Mouse (Mus musculus): ENCODE measurements at regions not wholly inside any gene's neighbourhood (a gene's known extent, or its start where the extent isn't known, plus 50 kb on each side); places are given as distances from the start of the nearest gene placed in this dataset.
"Not testable (repeated sequence)": the region's sequence is repeated elsewhere in the genome, so short reads cannot be mapped to it uniquely, and the experiment has no call there.

- not testable (repeated sequence) for H3K36me3 ChIP-seq (replicated peaks; ENCODE audit: control insufficient read depth, insufficient read depth); H3K4me1 ChIP-seq (replicated peaks; ENCODE audit: control insufficient read depth, insufficient read depth, low read length); H3K27ac ChIP-seq; DNase-seq (ENCODE audit: low spot score); H3K9me3 ChIP-seq (ENCODE audit: control insufficient read depth, low read length); H3K27me3 ChIP-seq (ENCODE audit: control insufficient read depth, insufficient read depth, low read length)
- ATAC-seq (ENCODE audit: low FRiP score) = peak; percentile 87
- 12% methylated on average over 30 of the region's 51 CpGs for WGBS
- H3K4me3 ChIP-seq (replicated peaks; ENCODE audit: low read length) = peak overlapping the region; percentile 34
- H3K9ac ChIP-seq = peak overlapping the region; percentile 45; the same call in 1 of the 2 replicates
- peak overlapping the region; percentile 47 for H3K4me2 ChIP-seq (replicated peaks)
Observed at GRCm38 (mm10) chr4:146263038-146263685, 106.5 kb downstream of the Zfp600 start.

DNA sequence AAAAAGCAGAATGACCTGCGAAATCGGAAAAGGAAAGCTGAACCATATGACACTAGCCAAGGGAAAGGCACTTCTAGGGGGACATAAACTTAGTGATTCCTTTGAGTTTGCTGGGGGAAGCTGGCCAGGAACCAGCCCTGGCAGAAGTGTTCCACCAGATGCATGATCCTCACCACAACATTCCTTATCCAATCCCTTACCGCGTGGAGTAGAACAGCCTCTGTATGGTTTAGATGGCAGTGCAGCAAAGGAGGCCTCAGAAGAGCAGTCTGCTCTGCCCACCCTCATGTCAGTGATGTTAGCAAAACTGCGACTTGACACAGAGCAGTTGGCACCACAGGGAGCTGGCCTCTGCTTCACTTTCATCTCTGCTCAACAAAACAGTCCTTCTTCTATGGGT, 107.2 kb downstream of the Zfp600 start:
- 61% methylated on average over 2 of the region's 5 CpGs for WGBS
- H3K4me2 ChIP-seq (replicated peaks) = peak overlapping the region; percentile 47; the same call in 1 of the 2 replicates
- not testable (repeated sequence) for H3K36me3 ChIP-seq (replicated peaks; ENCODE audit: control insufficient read depth, insufficient read depth); H3K4me3 ChIP-seq (replicated peaks; ENCODE audit: low read length); H3K27ac ChIP-seq; H3K4me1 ChIP-seq (replicated peaks; ENCODE audit: control insufficient read depth, insufficient read depth, low read length); H3K27me3 ChIP-seq (ENCODE audit: control insufficient read depth, insufficient read depth, low read length); H3K9me3 ChIP-seq (ENCODE audit: control insufficient read depth, low read length); H3K9ac ChIP-seq; ATAC-seq (ENCODE audit: low FRiP score); DNase-seq (ENCODE audit: low spot score)

GRCm38 (mm10) chr4:146270119-146270747, 113.6 kb downstream of the Zfp600 start:
- not testable (repeated sequence) for H3K27ac ChIP-seq; H3K36me3 ChIP-seq (replicated peaks; ENCODE audit: control insufficient read depth, insufficient read depth); H3K9ac ChIP-seq; H3K4me2 ChIP-seq (replicated peaks); H3K9me3 ChIP-seq (ENCODE audit: control insufficient read depth, low read length); DNase-seq (ENCODE audit: low spot score); H3K4me1 ChIP-seq (replicated peaks; ENCODE audit: control insufficient read depth, insufficient read depth, low read length); H3K4me3 ChIP-seq (replicated peaks; ENCODE audit: low read length); H3K27me3 ChIP-seq (ENCODE audit: control insufficient read depth, insufficient read depth, low read length); ATAC-seq (ENCODE audit: low FRiP score)
- no CpG with 5 or more reads among the region's 14 CpGs for WGBS

Data from hindbrain, embryonic 14.5 days (tissue).